In the genomic region with DNA sequence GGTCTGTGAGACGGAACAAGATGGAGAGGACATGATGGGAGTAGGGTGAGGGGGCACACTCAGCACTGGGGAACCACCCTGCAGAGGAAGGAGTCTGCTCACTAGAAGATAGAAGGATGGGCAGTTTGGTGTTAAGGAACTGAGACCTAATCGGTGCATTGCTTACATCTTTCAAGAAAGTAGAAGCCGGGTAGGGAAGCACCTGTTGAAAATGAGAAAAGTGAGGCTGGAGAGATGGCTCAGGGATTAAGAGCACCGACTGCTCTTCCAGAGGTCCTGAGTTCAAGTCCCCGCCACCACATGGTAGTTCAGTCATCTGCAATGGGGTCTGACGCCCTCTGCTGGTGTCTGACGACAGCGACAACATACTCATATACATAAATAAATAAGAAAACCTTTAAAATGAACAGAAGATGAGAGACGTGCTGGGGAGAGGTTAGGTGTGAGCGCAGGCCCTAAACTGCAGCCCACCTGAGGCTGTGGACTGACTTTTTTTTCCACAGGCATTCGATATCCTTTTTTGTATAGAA, we compare ENCODE assay signal across 11 mouse cellular contexts. TPM values are rescaled to one million over a fixed set of nuclear protein-coding genes. Genes with fewer than 3 reads are reported as not detected.
A peak's percentile ranks its signal among the peaks of the same experiment; 100 is the strongest.
DNase-seq lines count a peak whose midpoint lies in the region; TF ChIP-seq lines count a peak whose summit lies in the region.
"Had no signal": no experiment of that assay in that cellular context is flagged by ENCODE, and none has a peak within 500 bp of the region (broad histone marks: within the 10 kb centered on the region; RNA-seq: fewer than 3 reads in every experiment).

No protein-coding gene starts in this region.

- no peak for TF ChIP-seq EP300 in ES-Bruce4 (IDR thresholded peaks at IDR 0.05; ENCODE audit: insufficient read depth, low read depth, low read length)

- peak; percentile 17 for DNase-seq in layer of hippocampus, adult 11-12 months (ENCODE audit: low spot score)
- DNase-seq in layer of hippocampus, postnatal 25 days (ENCODE audit: extremely low spot score in 1 of 2, low spot score in 1 of 2), result no peak
- DNase-seq in spleen, adult 18-20 months, result peak; percentile 36 to 59
- no peak for DNase-seq in urinary bladder, adult 2 months (ENCODE audit: low spot score)
- no peak for DNase-seq in midbrain, embryonic 10.5 days (ENCODE audit: low spot score)
- DNase-seq in cerebellum, adult 9-11 months, result no peak
- DNase-seq: right cerebral cortex, postnatal 14 days had no signal

- TF ChIP-seq CTCF in ES-Bruce4 (IDR thresholded peaks at IDR 0.05; ENCODE audit: low read depth, low read length), result peak; percentile 59
- peak; percentile 58; the same call in 1 of the 2 replicates for TF ChIP-seq CTCF in bone marrow, adult 2 months (IDR thresholded peaks at IDR 0.05; ENCODE audit: control insufficient read depth, insufficient read depth, low read length)

- H3K9me3 ChIP-seq in ES-Bruce4 (replicated peaks; ENCODE audit: control insufficient read depth, insufficient read depth, low read length, poor library complexity, severe bottlenecking), result no peaks in the 10 kb centered on the region
- H3K9me3 ChIP-seq in midbrain, embryonic 10.5 days (replicated peaks), result 0 out of 2 replicates have a peak, but pooled peaks cover 4% of the 10 kb centered on the region
- H3K9me3 ChIP-seq: limb, embryonic 13.5 days had no signal

- H3K4me1 ChIP-seq in ES-Bruce4 (ENCODE audit: control insufficient read depth, insufficient read depth, low read length), result no peaks in the 10 kb centered on the region
- H3K4me1 ChIP-seq in bone marrow, adult 2 months (ENCODE audit: control insufficient read depth, insufficient read depth, low read length), result peaks cover 5% of the 10 kb centered on the region
- peaks cover 16% of the 10 kb centered on the region for H3K4me1 ChIP-seq in midbrain, embryonic 10.5 days

- no peak for TF ChIP-seq POLR2A in ES-Bruce4 (IDR thresholded peaks at IDR 0.05; ENCODE audit: insufficient read depth, low read length)
- no peak for TF ChIP-seq POLR2A in bone marrow, adult 2 months (IDR thresholded peaks at IDR 0.05; ENCODE audit: borderline replicate concordance, control insufficient read depth, low read depth, low read length)

- no peak overlapping the region for H3K27ac ChIP-seq in ES-Bruce4 (ENCODE audit: insufficient read depth, low read length)
- peak overlapping the region; percentile 56 for H3K27ac ChIP-seq in bone marrow, adult 2 months (ENCODE audit: control insufficient read depth, insufficient read depth, low read depth, low read length, poor library complexity)
- no peak overlapping the region for H3K27ac ChIP-seq in midbrain, embryonic 10.5 days (replicated peaks)
- H3K27ac ChIP-seq: limb, embryonic 13.5 days had no signal

- no peaks in the 10 kb centered on the region for H3K36me3 ChIP-seq in ES-Bruce4 (ENCODE audit: control insufficient read depth, insufficient read depth, low read length, poor library complexity, severe bottlenecking)
- H3K36me3 ChIP-seq in midbrain, embryonic 10.5 days, result no peaks in the 10 kb centered on the region
- H3K36me3 ChIP-seq: limb, embryonic 13.5 days had no signal

- H3K9ac ChIP-seq in ES-Bruce4 (ENCODE audit: low read depth, poor library complexity, severe bottlenecking), result no peak overlapping the region
- H3K9ac ChIP-seq: limb, embryonic 13.5 days had no signal

- no peak overlapping the region for H3K4me3 ChIP-seq in ES-Bruce4 (ENCODE audit: low read depth, low read length)
- no peak overlapping the region for H3K4me3 ChIP-seq in bone marrow, adult 2 months (replicated peaks; ENCODE audit: control insufficient read depth, low read depth, low read length)
- no peak overlapping the region for H3K4me3 ChIP-seq in midbrain, embryonic 10.5 days
- H3K4me3 ChIP-seq: limb, embryonic 13.5 days; myocyte had no signal

- 69% methylated on average over 11 of the region's 11 CpGs for WGBS in bone marrow, adult 2 months
- WGBS in midbrain, embryonic 10.5 days, result 75% methylated on average over 11 of the region's 11 CpGs

- no peaks in the 10 kb centered on the region for H3K27me3 ChIP-seq in ES-Bruce4 (ENCODE audit: control insufficient read depth, insufficient read depth, low read length, poor library complexity, severe bottlenecking)
- no peaks in the 10 kb centered on the region for H3K27me3 ChIP-seq in midbrain, embryonic 10.5 days (ENCODE audit: low read depth, poor library complexity, severe bottlenecking)
- H3K27me3 ChIP-seq: limb, embryonic 13.5 days had no signal

RNA-seq across cellular contexts. Expression of a gene that starts 25.1 kb away (rescaled TPM):
- total RNA-seq in layer of hippocampus, postnatal 25 days (2021), result 10 to 100 TPM; 48.8 to 55.6 TPM
- 31.3 and 35.3 TPM in 2 replicates for polyA plus RNA-seq in ES-Bruce4 (2011; ENCODE audit: insufficient read depth, insufficient read length, low read depth, missing spikeins)
- polyA plus RNA-seq in bone marrow, adult 2 months (2011; ENCODE audit: insufficient read depth, insufficient read length, low replicate concordance, missing spikeins), result 10.3 and 15.9 TPM in 2 replicates
- polyA plus RNA-seq in urinary bladder, adult 2 months (2012; rRNA removed), result 30.8 and 33.2 TPM in 2 replicates
- polyA plus RNA-seq in midbrain, embryonic 10.5 days (2016; fragmentation: Nextera tagmentation; extraction: Ambion mirVana), result 52.0 and 55.8 TPM in 2 replicates

RNA-seq across cellular contexts. Expression of a gene that starts 53.9 kb away (rescaled TPM):
- 10 to 100 TPM in 1 of 2 experiments, 1 to 10 TPM in 1; 9.7 to 11.2 TPM for total RNA-seq in layer of hippocampus, postnatal 25 days (2021)
- 3.5 and 4.3 TPM in 2 replicates for polyA plus RNA-seq in ES-Bruce4 (2011; ENCODE audit: insufficient read depth, insufficient read length, low read depth, missing spikeins)
- 24.1 and 25.9 TPM in 2 replicates for polyA plus RNA-seq in bone marrow, adult 2 months (2011; ENCODE audit: insufficient read depth, insufficient read length, low replicate concordance, missing spikeins)
- polyA plus RNA-seq in urinary bladder, adult 2 months (2012; rRNA removed), result 52.4 and 54.7 TPM in 2 replicates
- polyA plus RNA-seq in midbrain, embryonic 10.5 days (2016; fragmentation: Nextera tagmentation; extraction: Ambion mirVana), result 6.9 and 8.9 TPM in 2 replicates

Comparison
In these comparisons a context has a peak if more than half of its experiments do, and no peak if none do; other contexts are left out.
1. DNase-seq: peak in layer of hippocampus, adult 11-12 months (single experiment) and spleen, adult 18-20 months (2 of 2); none in layer of hippocampus, postnatal 25 days (0 of 2), urinary bladder, adult 2 months (single experiment), midbrain, embryonic 10.5 days (single experiment) and cerebellum, adult 9-11 months (single experiment).